Mouse (Mus musculus): Measurements from ENCODE around the gene Taf9.

DNA sequence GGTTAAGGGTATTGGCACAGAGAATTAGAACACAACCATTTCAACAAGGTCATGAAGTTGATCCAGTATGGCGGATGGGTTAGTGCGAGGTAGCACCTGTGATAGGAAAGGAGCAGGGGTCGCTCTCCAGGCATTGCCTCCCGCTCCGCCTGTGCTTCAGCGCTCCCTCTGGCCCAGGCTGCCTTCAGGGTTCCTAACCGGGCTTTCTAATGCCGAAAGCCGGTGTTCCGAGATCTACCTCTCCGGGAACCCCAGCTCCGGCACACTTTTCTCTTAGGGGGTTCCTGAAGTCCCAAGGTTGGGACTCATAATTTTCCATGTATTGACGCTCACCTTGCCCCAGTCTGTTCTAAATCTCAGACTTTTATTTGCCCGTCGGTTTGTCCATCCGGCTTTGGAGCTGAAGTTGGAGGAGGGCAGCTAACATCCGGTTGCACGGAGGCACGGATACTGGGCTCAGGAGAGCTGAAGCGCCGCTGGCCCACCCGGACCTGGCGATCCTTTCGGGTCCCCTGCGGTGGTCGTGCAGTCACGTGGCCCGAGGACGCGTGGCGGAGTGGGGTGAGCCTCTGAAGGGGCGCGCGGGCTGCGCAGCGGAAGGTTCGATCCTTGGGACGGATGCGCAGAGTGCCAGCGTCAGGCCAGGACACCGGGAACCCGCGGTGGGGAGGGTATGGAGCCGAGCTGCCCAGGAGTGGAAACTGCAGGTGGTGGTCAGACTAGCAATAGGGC is 18.1 kb downstream of the Taf9 start, which contains the start of gene Ccdc125:
- TF ChIP-seq GATA1 (IDR thresholded peaks at IDR 0.05; ENCODE audit: borderline replicate concordance, low read length) = no peak
- no peak for TF ChIP-seq FLI1 (IDR thresholded peaks at IDR 0.05; ENCODE audit: low read length)
